Mouse (Mus musculus) layer of hippocampus, adult 2 months (tissue): ENCODE data around the gene Stxbp6. TPM values are rescaled to one million over a fixed set of nuclear protein-coding genes. Genes with fewer than 3 reads are reported as not detected.

Experiments
- DNase-seq, 2 experiments: peaks; one replicate each; pipeline ENCODE4 v3.0.0; 2022; ENCODE audit warnings: low spot score in 2 of 2
- H3K27ac ChIP-seq: fragments of 200-600 bp; 2 replicates; pipeline ENCODE4 v1.8.1; 2022
- H3K4me3 ChIP-seq: fragments of 200-600 bp; 2 replicates; pipeline ENCODE4 v1.8.1; 2022; ENCODE audit warnings: mild to moderate bottlenecking
- CTCF ChIP-seq: fragments of 200-600 bp; conservative IDR thresholded peaks from 2 replicates; pipeline ENCODE4 v1.8.1; 2022; ENCODE audit warnings: antibody characterized with exemption, mild to moderate bottlenecking, moderate library complexity
- total RNA-seq, 2 experiments: library from RNA; stranded (reverse); gene quantifications; 2 replicates each; pipeline ENCODE4 v1.2.3; 2021

Gene Stxbp6
- total RNA-seq, 2 experiments from 2014 or later = 83.6 to 100 TPM

GRCm38 (mm10) chr12:45006569-45006968, 67.9 kb downstream of the Stxbp6 start:
- no peak for TF ChIP-seq CTCF
- peak overlapping the region; percentile 1; the same call in 1 of the 2 replicates for H3K27ac ChIP-seq
- no peak overlapping the region for H3K4me3 ChIP-seq
- DNase-seq = no peak

- peak overlapping the region; percentile 1; the same call in 1 of the 2 replicates for H3K27ac ChIP-seq
- DNase-seq = no peak
- no peak overlapping the region for H3K4me3 ChIP-seq
- no peak for TF ChIP-seq CTCF
Observed at GRCm38 (mm10) chr12:45006049-45006448, 68.5 kb downstream of the Stxbp6 start.

GRCm38 (mm10) chr12:45001996-45002395, 72.5 kb downstream of the Stxbp6 start:
- TF ChIP-seq CTCF = no peak
- Histone ChIP-seq H3K27ac (no peak overlapping the region), H3K4me3 (no peak overlapping the region)
- no peak for DNase-seq

- TF ChIP-seq CTCF = no peak
- H3K4me3 ChIP-seq = no peak overlapping the region
- DNase-seq = no peak
- no peak overlapping the region for H3K27ac ChIP-seq
Observed at GRCm38 (mm10) chr12:44997422-44997821, 77.1 kb downstream of the Stxbp6 start.

GRCm38 (mm10) chr12:44996897-44997296, 77.6 kb downstream of the Stxbp6 start:
- H3K27ac ChIP-seq = no peak overlapping the region
- no peak for DNase-seq
- TF ChIP-seq CTCF = no peak
- no peak overlapping the region for H3K4me3 ChIP-seq

- Histone ChIP-seq H3K27ac (no peak overlapping the region), H3K4me3 (no peak overlapping the region)
- no peak for DNase-seq
- no peak for TF ChIP-seq CTCF
Observed at GRCm38 (mm10) chr12:44996274-44996673, 78.2 kb downstream of the Stxbp6 start.

- Histone ChIP-seq H3K4me3 (no peak overlapping the region), H3K27ac (peak overlapping the region; percentile 85)
- DNase-seq = peak; percentile 83 to 86
- no peak for TF ChIP-seq CTCF
Observed at GRCm38 (mm10) chr12:44993391-44993790, 81.1 kb downstream of the Stxbp6 start.

- H3K4me3 ChIP-seq = no peak overlapping the region
- DNase-seq = no peak
- peak overlapping the region; percentile 85 for H3K27ac ChIP-seq
- TF ChIP-seq CTCF = no peak
Observed at GRCm38 (mm10) chr12:44992847-44993246, 81.7 kb downstream of the Stxbp6 start.

GRCm38 (mm10) chr12:44990379-44990778, 84.1 kb downstream of the Stxbp6 start:
- DNase-seq = no peak
- Histone ChIP-seq H3K27ac (peak overlapping the region; percentile 85), H3K4me3 (no peak overlapping the region)
- no peak for TF ChIP-seq CTCF

GRCm38 (mm10) chr12:44989011-44989410, 85.5 kb downstream of the Stxbp6 start:
- TF ChIP-seq CTCF = no peak
- DNase-seq = no peak
- Histone ChIP-seq H3K4me3 (no peak overlapping the region), H3K27ac (peak overlapping the region; percentile 85)

- H3K27ac ChIP-seq = peak overlapping the region; percentile 3; the same call in 1 of the 2 replicates
- no peak for DNase-seq
- no peak overlapping the region for H3K4me3 ChIP-seq
- TF ChIP-seq CTCF = no peak
Observed at GRCm38 (mm10) chr12:44987762-44988161, 86.7 kb downstream of the Stxbp6 start.

GRCm38 (mm10) chr12:44979316-44979848, 95.1 kb downstream of the Stxbp6 start:
- Histone ChIP-seq H3K27ac (peak overlapping the region; percentile 40), H3K4me3 (no peak overlapping the region)
- no peak for TF ChIP-seq CTCF
- no peak for DNase-seq

- DNase-seq = no peak
- TF ChIP-seq CTCF = no peak
- Histone ChIP-seq H3K27ac (no peak overlapping the region), H3K4me3 (no peak overlapping the region)
Observed at GRCm38 (mm10) chr12:44975266-44975665, 99.2 kb downstream of the Stxbp6 start.

- Histone ChIP-seq H3K27ac (no peak overlapping the region), H3K4me3 (no peak overlapping the region)
- TF ChIP-seq CTCF = no peak
- DNase-seq = no peak
Observed at GRCm38 (mm10) chr12:44971477-44971876, 103.0 kb downstream of the Stxbp6 start.

- DNase-seq = no peak
- TF ChIP-seq CTCF = no peak
- Histone ChIP-seq H3K4me3 (no peak overlapping the region), H3K27ac (no peak overlapping the region)
Observed at GRCm38 (mm10) chr12:44967448-44967847, 107.1 kb downstream of the Stxbp6 start.
